Mouse (Mus musculus): Measurements from ENCODE around the gene Adam10.

Adam10 gene

DNA sequence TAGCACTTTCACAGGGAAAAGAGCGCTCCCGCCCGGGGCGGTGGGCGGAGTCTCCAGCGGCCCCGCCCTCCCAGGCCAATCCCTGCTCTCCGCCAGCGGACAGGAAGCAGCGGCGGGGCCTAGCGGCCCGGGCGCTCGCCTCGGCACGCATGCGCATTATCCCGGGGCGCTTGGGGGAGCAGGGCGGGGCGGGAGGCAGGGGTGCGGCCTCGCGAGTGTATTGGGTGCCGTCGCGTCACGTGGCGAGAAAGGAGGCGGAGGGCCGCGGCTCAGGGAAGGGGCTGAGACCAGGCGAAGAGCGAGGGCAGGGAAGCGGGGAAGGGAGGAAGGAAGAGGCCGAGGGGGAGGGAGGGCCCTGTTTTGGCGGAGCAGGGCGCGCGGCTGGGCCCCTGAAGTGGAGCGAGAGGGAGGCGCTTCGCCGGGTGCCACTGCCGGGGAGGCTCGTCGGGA lies at the start of gene Adam10:
Gene Adam10, plus strand, starts transcription at position 316 of the 450 bp plus-strand sequence.
- peak; percentile 99 for DNase-seq (ENCODE audit: low read depth)

DNA sequence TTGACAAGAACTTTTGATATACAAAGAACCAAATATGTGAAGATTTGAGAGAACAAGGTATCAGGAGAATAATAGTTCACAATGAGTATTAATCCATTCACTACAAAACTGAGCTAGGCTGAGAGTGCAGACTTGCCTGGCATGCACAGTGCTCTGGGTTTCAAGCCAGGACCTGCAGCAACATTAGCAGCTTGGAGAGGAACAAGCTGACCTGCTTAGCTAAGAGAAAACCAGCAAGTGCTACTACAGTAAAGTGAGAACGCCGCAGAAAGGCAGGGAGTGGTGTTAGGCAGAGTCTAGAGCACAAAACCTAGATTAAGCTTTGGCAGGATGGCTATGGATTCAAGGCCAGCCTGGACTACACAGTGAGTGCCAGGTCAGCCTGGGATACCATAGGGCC lies 49.1 kb upstream of the Adam10 start:
- DNase-seq (ENCODE audit: low read depth) = no peak

DNA sequence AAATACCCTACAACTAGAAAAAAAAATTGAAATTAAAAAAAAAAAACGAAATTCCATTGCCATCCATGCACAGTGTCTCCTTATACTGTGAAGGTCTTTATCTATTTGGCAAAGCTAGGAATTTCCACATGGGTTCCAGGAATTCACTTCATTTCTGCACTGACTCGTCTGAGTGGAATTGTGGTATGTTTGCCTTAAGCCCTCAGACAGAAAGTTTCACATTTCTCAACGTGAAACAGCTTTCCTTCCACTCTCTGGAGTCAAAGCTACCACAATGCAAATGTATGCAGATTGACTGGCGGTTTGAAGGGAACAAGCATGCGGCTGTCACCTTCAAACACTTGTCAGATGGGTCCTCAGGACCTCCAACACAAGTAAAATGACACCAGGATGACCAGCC lies 47.1 kb upstream of the Adam10 start:
- DNase-seq (ENCODE audit: low read depth) = no peak

DNA sequence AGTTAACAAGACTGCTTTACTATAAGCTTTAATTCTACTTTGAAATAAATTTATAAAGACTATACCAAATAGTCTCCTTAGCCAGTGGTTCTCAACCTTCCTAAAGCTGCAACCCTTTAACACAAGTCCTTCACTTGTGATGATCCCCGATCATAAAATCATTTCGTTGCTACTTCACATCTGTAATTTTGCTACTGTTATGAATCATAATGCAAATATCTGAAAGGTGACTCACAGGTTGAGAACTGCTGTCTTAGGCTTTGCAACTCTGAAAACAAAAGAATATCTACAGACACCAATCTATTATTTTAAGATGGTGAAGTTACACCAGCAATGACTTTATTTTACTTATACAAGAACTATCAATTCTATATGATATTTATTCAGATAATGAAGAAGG lies 42.0 kb upstream of the Adam10 start:
- no peak for DNase-seq (ENCODE audit: low read depth)

- no peak for DNase-seq (ENCODE audit: low read depth)
Measured at GRCm38 (mm10) chr9:70650260-70650659, 28.5 kb upstream of the Adam10 start.

- no peak for DNase-seq (ENCODE audit: low read depth)
Measured at GRCm38 (mm10) chr9:70650994-70651393, 27.8 kb upstream of the Adam10 start.

- no peak for DNase-seq (ENCODE audit: low read depth)
Measured at GRCm38 (mm10) chr9:70652221-70652620, 26.6 kb upstream of the Adam10 start.

DNA sequence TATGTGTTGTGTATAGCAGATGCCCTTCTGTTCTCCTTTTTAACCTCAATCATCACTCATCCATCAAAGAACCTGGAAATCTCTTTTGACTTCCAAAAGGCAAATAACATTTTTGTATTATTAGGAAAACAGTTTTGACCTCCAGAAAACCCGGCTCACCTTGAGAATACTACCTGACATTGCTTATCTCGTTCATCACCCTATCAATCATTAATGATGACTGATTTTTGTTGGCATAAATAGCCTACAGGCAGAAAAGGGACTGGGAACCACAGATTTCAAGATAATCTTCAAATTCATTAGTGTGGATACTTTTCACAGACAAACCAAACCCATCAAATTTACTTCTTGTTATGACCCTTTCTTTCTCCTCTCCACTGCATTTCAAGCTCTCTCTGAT lies 24.9 kb upstream of the Adam10 start:
- DNase-seq (ENCODE audit: low read depth) = no peak

DNA sequence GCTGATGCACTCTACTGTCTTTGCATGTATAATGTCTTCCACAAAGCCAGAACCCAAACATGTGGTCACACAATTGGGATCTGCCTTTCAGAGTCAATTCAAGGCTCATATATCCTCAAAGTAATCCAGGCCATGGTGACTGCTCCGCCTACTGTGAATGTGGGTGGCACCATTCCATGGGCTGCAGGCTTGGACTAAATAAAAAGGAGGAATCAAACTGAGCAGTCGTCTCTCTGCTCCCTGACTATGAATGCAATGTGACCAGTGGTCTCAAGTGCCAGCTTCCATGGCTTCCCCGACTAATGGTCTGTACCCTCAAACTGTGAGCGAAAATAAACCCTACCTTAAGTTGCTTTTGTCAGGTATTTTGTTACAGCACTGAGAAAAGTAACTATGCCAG lies 24.3 kb upstream of the Adam10 start:
- no peak for DNase-seq (ENCODE audit: low read depth)

- no peak for DNase-seq (ENCODE audit: low read depth)
Measured at GRCm38 (mm10) chr9:70655764-70656129, 23.1 kb upstream of the Adam10 start.

DNA sequence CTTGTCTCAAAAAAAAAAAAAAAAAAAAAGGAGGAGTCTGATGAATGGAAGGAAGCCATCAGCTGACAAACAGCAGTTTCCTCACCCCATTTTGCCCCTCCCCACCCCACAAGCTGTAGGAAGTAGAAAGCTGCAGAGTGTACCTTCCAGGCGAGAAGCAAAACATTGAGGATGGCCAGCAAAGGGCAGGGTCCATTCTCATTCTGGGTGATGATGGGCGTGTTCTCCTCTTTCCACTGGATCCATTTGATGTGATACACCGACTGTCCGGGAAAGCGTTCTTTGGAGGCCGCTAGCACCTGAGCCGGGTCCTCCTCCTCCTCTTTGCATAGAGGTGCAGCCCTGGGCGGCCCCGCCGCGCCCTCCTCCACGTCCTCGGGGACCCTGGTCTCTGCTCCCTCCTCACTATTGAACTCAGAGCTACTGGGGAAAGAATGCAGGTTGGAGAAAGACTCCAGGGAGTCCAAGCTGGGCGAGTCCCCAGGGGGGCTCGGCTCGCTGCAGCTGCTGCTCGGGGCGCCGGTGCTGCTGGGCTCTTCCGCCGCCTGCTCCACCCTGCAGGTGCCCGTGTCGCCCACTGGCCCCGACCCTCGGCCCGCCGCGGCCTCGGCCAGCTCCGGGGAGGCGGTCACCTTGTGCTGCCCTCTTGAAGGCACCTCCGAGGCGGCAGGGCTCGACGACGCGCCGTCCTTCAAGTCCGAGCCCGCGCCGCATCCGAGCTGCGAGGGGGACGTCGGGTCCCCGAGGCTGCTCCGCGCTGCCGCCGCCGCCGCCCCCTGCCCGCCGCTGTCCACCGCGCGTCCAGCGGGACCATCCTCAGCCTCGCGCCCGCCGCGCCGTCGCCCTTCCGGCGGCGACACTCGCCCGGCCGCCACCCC lies 22.4 kb upstream of the Adam10 start, which contains the start of gene Gm10642:
Gene Gm10642, plus strand, starts transcription at position 122 of the 878 bp plus-strand sequence.
- DNase-seq (ENCODE audit: low read depth) = peak; percentile 82

GRCm38 (mm10) chr9:70657013-70657967 lies 21.5 kb upstream of the Adam10 start, which contains the start of gene Mindy2:
TSS of gene Mindy2 (minus strand) at chr9:70657174.
- peak; percentile 92 for DNase-seq (ENCODE audit: low read depth)

GRCm38 (mm10) chr9:70658266-70658665 lies 20.5 kb upstream of the Adam10 start:
- no peak for DNase-seq (ENCODE audit: low read depth)

GRCm38 (mm10) chr9:70664847-70665246 lies 13.9 kb upstream of the Adam10 start:
- DNase-seq (ENCODE audit: low read depth) = no peak

GRCm38 (mm10) chr9:70665372-70666145 lies 13.2 kb upstream of the Adam10 start:
- DNase-seq (ENCODE audit: low read depth) = no peak

DNA sequence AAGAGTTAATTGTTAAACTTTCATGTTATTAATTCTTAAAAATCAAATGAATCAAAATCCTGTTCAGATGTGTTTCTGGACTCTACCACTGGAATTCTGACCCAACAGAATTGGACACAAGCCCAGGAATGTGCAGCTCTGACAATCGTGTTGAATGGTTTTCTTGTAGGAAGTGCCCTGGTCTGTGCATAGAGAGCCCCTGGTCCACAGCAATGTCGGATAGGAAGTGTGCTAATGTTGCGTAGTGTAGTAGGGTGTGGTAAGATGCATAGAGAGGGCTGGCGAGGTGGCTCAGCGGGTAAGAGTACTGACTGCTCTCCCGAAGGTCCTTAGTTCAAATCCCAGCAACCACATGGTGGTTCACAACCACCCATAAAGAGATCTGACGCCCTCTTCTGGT lies 12.0 kb upstream of the Adam10 start:
- peak; percentile 72 for DNase-seq (ENCODE audit: low read depth)

DNA sequence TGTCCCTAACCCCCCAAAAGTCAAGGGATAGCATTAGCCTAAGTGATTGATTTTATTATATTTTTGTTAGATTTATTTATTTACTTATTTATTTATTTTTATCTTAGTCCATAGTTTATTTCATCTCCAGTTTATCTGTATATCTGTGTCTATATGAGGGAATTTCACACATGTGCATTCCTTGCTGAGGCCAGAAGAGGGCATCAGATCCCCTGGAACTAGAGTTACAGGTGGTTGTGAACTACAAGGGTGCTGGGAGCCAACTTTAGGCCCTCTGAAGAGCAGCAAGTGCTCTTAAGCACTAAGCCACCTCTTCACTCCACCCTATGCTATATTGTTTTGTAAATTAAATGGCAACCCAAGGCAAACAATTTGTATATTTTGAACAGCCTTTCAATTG lies 10.7 kb upstream of the Adam10 start:
- DNase-seq (ENCODE audit: low read depth) = no peak

DNA sequence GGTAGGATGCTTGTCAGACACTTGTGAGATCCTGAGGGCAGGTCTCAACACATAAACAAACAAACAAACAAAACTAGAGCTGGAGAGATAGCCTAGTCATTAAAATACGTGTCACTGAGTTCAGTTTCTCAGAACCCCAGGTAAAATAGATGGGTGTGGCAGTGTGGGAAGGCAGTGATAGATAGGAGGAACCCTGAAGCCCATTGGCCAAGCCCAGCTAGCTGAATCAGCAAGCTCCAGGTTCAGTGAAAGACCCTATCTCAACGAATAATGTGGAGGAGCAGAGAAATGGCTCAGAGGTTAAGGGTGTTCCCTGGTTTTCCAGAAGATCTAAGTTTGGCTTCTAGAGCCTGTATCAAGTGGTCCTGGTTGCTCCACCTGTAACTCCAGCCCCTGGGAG lies 9.6 kb upstream of the Adam10 start:
- no peak for DNase-seq (ENCODE audit: low read depth)

- DNase-seq (ENCODE audit: low read depth) = no peak
Measured at GRCm38 (mm10) chr9:70670381-70670780, 8.4 kb upstream of the Adam10 start.

DNA sequence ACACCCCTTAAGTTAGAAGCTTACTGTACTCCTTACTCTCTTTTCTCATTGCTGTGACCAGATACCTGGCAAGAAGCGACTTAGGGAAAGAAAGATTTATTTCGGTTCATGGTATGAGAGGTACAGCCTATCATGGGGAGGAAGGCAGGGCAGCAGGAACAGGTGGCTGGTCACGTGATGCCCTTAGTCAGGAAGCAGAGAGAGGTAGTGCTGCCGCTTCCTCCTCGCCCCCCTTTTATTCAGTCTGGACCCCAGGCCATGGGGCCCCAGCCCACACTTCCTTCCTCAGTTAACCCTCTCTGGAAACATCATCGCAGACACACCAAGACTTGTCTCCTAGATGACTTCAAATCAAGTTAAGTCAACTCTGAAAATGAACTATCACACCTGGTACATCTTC lies 7.5 kb upstream of the Adam10 start:
- DNase-seq (ENCODE audit: low read depth) = peak; percentile 46

DNA sequence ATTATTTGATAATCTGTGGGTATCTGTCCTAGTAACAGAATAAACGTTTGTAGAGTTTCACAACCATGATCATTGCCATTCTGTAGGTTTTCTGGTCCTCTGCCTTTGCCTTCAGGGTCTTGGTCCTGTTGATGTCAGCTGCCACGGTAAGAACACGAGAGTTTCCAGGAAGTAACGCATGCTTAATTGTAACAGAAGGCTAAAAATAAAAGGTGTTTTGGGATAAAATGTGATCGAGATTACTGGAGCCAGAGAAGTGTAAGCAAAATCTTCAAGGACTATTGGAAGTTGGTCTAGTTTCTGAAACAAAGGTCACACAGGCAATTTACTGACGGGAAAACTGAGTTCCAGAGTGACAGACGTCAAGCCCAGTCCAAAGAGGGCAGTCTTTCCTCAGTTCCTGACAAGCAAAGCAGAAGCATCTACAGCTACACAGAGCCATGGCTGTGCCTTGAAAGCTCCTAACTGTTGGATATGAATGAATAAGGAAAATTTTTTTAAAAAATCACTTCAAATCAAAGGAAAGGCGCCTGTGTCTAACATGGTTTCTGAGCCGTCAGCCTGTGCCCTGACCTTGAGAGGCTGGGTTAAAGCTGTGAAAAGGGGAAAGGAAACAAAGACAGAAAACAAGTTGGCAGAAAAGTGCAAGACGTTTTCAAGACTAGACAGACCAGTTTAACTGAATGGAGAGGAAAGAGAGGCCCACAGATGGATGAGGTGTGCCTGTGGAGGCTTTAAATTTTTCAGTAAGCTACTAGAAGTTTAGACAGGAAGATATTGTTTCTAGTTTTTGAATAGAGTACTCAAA lies 6.8 kb upstream of the Adam10 start:
- DNase-seq (ENCODE audit: low read depth) = peak; percentile 75
